Mouse (Mus musculus): ENCODE data around the gene Gucy2g. TPM values are rescaled to one million over a fixed set of nuclear protein-coding genes. Genes with fewer than 3 reads are reported as not detected.

The Gucy2g gene
- total RNA-seq, 2 experiments from 2014 or later = 3.3 to 3.5 TPM

DNA sequence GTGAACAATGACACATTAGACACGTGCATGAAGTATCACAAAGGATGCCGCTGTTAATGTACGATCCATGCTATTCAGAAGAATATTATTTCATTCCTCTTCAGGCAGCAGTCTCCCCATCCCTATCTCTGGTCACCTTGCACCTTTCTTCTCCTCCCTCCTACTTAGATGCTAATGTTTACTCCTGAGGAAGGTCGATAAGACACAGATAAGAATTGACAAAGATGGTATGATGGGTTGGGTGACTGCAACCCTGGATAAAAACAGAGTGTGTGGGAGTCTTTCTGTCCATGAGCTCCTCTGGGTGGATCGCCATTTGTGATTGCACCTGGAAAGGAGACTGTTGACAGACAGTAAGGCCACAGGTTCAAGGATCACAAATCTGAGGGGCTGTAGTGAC is 17.5 kb upstream of the Gucy2g start:
- TF ChIP-seq CTCF (IDR thresholded peaks at IDR 0.05) = no peak
- H3K27ac ChIP-seq = no peak overlapping the region
- DNase-seq (ENCODE audit: extremely low spot score in 1 of 2, low spot score in 2 of 2) = no peak
- intact Hi-C loops (cut with DNase I) = no loop called here
- no peak overlapping the region for H3K4me3 ChIP-seq

DNA sequence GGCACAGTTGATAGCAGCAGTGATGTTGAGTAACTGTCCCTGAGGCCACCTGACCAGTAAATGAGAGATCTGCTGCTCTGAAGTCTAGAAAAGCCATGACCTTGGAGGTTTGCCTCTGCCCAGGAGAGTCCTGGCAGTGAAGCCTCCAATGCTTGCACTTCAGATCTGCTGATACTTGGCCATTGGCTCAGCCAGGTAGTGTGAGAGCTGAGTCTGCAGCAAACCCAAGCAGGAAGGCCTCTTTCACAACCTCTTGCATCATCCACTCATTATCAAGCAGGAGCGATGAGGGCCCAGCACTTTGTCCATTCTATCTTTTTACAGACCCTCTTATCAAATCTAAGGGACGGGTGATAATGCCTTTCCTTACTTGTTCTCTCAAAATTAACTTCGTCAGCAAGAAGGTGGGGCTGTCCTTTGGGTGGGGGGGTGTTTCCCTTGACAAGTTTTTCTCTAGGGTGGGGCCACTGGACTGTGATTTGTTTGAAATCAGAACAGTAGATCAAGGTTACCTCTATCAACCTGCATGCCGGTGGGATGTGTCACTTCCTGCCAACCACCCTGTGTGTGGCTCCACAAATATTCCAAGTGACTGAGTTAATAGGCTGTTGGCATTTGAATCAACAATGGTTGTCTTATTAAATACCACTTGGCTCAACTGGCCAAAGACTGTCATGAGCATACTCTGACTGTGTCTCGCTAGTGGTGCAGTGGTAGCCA is 16.8 kb upstream of the Gucy2g start:
- no peak for DNase-seq (ENCODE audit: extremely low spot score in 1 of 2, low spot score in 2 of 2)

DNA sequence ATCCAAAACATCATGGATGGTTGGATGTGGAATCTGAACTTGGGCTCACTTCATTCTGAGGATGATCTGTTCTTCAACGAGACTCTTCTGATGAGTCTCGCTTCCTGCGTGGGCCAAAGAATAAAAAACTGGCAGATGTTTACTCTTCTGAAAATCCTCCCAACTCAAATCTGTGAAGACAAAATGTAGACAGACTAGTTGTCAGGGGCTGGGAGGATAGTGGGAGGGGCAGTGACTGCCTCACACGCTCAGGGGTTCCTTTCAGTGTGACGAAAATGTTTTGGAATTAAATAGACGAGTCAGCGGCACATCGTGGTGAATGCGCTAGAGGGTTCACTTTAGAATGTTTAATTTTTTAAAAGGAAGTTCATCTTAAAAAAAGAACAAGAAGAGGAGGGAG is 15.1 kb upstream of the Gucy2g start:
- intact Hi-C loops (cut with DNase I) = no loop called here
- no peak; the same call in 1 of the 2 replicates for TF ChIP-seq CTCF (IDR thresholded peaks at IDR 0.05)
- DNase-seq (ENCODE audit: extremely low spot score in 1 of 2, low spot score in 2 of 2) = peak; percentile 31 to 33
- no peak overlapping the region; the same call in 1 of the 2 replicates for H3K4me3 ChIP-seq
- H3K27ac ChIP-seq = no peak overlapping the region

More for the DNA sequence above, 16.8 kb upstream of the Gucy2g start:
- Histone ChIP-seq H3K27ac (no peak overlapping the region), H3K4me3 (no peak overlapping the region)
- intact Hi-C loops (cut with DNase I) = no loop called here
- TF ChIP-seq CTCF (IDR thresholded peaks at IDR 0.05) = no peak

DNA sequence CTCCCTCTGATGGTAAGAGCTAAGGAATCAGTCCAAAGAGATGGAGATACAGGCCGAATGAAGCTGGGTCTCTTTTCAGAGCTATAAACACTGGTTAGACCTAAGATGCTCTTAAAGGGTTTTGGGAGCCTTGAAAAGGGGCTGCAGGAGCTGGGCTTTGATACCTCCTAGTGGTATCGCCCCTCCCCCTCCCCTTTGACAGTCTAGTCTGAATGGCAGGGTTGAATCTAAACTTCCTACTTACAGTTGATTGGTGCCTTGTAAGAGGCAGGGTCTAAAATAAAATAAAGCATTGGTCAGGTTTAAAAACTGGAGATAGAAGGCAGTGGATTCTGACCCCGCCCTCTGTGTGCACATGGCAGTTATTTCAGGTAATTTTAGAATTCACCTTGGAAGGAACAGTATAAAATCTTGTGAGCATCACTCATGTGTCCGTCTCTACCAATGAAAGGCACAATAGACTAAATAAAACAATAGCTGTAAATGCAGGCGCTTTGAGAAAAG is 13.5 kb upstream of the Gucy2g start:
- DNase-seq (ENCODE audit: extremely low spot score in 1 of 2, low spot score in 2 of 2) = no peak
- Histone ChIP-seq H3K4me3 (peak overlapping the region; percentile 61), H3K27ac (peak overlapping the region; percentile 94; the same call in 1 of the 2 replicates)
- intact Hi-C loops (cut with DNase I) = loop anchor here (1.0 kb wide), 1 partner anchor 35 kb away; no protein-coding TSS in a partner anchor
- no peak for TF ChIP-seq CTCF (IDR thresholded peaks at IDR 0.05)

DNA sequence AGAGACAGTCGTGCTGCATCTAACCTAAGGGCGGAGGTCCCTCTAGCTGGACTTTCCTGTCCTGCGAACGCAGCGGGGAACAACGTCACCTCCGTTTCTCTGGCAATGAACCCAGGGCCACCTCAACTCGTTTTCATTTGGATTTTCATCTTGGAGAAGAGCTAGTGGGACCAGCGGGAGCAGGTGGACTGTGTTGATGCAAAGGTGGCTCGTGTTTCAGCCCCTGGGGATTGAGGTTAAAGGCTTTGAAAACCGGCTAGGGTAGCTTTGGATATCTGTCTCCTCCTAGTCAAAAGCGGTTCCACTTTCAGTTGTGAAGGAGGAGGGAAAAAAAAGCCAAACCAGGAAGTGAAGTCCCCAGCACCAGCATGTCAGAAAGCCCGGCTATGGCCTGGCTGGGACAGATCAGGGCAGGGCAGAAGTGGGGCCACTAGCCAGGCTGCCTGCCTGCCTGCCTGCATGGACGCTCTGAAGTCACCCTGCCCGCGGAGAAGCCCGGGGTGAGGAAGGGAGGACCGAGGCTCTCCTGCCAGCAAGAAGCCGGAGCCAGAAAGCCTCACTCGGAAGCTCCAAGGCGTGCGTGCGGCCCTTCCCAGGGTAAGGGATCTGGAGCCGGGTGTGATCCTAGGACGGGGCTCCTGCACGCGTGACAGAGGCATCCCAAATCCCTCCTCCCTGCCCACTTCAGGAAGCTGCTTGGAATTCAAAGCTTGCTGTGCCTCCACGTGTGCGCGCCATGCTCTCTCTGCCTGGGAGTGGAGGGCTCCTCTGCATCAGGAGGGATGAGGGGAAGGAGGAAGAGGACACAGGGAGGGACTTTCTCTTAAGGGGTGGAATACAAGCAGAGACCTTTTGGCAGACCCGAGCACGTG is 12.8 kb upstream of the Gucy2g start:
- peak; percentile 49 to 52 for DNase-seq (ENCODE audit: extremely low spot score in 1 of 2, low spot score in 2 of 2)
- peak overlapping the region; percentile 94 for H3K27ac ChIP-seq
- intact Hi-C loops (cut with DNase I) = loop anchor here (1.0 kb wide), 1 partner anchor 35 kb away; no protein-coding TSS in a partner anchor
- peak overlapping the region; percentile 61 for H3K4me3 ChIP-seq
- no peak for TF ChIP-seq CTCF (IDR thresholded peaks at IDR 0.05)

DNA sequence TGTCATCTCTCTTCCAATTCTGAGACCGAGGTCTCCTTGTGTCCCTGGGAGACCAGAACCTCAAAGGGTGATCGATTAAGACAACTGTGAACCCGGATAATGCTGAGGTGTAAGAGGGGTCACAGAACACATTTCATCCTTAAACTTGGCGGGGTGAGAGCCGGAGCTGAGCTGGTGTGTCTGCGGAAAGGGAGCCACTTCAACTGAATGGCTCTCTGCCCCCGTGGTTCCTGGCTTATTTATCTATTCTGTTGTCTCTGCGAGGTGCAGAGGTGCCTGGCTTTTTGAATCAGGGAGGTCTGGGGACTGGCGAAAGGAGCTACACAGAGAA is 12.2 kb upstream of the Gucy2g start:
- intact Hi-C loops (cut with DNase I) = no loop called here
- Histone ChIP-seq H3K4me3 (peak overlapping the region; percentile 61), H3K27ac (peak overlapping the region; percentile 94)
- TF ChIP-seq CTCF (IDR thresholded peaks at IDR 0.05) = no peak
- DNase-seq (ENCODE audit: extremely low spot score in 1 of 2, low spot score in 2 of 2) = no peak

DNA sequence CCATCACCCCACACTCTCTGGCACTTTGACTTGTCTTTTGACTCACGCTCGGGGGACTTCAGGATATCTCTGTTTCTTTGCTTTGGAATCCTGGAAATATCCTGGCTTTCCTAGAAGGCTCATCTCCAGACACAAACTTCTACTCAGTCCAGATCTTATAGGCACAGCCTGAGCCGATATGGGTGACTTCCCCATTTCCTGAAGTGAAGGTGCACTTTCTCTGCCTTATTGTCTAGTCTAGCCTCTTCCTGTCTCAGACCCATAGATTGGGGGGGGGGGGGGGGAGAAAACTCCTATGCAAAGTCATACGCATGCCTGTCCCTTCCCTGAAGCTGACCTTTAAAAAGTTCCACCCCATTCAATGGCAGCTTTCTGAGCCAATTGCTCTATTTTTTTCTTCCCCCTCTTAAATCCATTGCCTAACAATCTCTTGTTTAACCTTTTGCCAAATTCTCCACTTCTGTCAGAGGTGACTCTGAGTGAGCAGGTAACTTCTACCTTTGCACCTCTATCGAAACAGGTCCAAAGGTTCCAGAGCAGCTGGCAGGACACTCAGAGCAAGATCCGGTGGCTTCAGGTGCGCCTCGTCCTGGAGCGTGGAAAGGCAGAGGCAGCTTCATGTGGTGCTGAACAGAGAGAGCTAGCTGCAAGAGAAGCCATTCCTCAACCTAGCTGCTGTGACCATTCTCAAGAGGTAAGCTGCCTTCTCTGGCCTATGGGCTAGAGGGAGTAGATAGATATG is 10.5 kb upstream of the Gucy2g start, which contains the start of gene Acsl5:
Gene Acsl5, plus strand, starts transcription at position 556 of the 742 bp plus-strand sequence.
- no peak within 1 kb of the TSS for H3K4me3 ChIP-seq
- TF ChIP-seq CTCF (IDR thresholded peaks at IDR 0.05) = no peak
- no peak within 1 kb of the TSS for H3K27ac ChIP-seq
- DNase-seq (ENCODE audit: extremely low spot score in 1 of 2, low spot score in 2 of 2) = no peak
- intact Hi-C loops (cut with DNase I) = no loop called here

DNA sequence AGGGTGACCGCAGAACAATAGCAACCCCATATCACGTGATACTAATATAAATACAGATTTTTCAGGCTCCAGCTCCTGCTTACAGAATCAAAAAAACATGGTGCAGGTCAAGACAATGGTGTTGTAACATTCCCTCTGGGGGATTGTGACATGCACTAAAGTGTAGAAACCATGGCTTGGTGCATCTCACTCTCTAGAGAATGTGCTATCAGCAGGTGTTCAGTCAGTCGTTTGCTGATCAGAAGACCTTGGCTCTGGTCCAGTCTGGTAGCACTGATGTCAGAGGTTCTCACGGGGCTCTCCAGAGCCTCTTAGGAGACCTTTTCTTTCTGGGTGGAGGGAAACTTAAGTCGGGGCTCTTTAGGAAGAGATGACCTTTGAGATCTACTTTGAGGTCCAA is 9.4 kb upstream of the Gucy2g start:
- TF ChIP-seq CTCF (IDR thresholded peaks at IDR 0.05) = no peak
- no peak for DNase-seq (ENCODE audit: extremely low spot score in 1 of 2, low spot score in 2 of 2)
- intact Hi-C loops (cut with DNase I) = no loop called here
- no peak overlapping the region for H3K4me3 ChIP-seq
- no peak overlapping the region for H3K27ac ChIP-seq

DNA sequence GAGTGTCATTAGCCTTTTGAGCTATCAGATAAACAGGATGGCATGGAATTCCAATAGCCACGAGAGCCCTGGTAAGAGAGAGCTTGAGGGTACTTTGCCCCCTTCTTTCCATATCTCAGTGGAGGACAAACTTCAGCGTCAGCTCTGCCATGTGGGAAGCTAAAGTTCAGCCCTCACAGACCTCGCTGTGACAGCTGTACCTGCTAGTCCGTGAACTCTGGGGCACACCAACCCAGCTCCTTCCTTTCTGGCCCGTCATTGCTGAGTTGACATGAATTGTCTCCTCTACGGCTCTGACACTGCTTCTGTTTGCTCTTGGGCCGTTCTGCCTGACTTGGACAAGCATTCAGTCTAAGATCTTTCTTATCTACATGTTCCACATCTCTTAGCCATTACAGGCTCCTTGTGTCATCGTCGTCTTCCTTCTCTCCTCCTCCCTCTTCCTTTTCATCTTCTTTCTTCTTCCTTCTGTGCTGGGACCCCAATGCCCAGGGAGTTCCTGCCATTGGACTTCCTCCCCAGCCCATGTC is 7.0 kb upstream of the Gucy2g start:
- intact Hi-C loops (cut with DNase I) = no loop called here
- Histone ChIP-seq H3K4me3 (no peak overlapping the region), H3K27ac (no peak overlapping the region)
- TF ChIP-seq CTCF (IDR thresholded peaks at IDR 0.05) = no peak
- DNase-seq (ENCODE audit: extremely low spot score in 1 of 2, low spot score in 2 of 2) = no peak

DNA sequence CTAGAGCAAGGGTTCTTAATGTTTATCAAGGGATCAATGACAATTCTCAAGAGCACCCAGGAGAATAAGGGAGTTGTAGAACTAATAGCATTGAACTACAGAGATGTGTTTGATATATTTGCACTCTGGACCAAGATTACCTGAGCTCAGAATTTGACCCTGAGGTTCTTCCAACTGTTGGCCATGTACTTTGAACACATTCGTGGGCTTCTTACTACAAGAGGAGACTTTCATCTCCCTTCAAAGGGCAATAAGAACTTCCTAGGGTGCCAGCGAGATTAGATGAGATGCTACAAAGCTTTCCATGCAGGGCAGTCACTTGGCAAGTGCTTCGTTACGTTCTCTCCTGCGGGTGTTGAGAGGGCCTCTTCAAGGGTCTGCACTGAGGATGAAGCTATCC is 6.5 kb upstream of the Gucy2g start:
- no peak for DNase-seq (ENCODE audit: extremely low spot score in 1 of 2, low spot score in 2 of 2)
- H3K4me3 ChIP-seq = no peak overlapping the region
- TF ChIP-seq CTCF (IDR thresholded peaks at IDR 0.05) = no peak
- H3K27ac ChIP-seq = no peak overlapping the region
- intact Hi-C loops (cut with DNase I) = no loop called here

DNA sequence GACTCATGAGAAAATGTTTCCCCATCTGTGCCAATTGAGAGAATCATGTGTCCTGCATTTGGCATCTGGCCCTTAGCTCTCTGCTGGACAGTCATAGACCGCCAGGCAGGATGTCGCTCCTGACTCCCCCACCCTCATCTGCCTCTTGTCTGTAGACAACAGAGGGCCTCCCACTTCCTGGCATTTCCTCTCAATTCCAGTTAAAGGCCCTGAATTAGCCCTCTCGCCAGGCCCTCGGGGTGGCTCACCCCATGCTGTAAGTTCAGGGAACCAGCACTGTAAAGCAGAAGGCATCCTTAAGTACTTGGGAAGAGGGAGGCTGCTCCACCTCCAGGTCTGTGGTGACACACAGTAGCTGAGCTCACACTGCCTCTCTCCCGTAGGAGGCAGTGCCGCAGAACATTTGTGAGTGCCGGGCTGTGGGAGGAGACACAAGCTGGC is 3.8 kb upstream of the Gucy2g start:
- intact Hi-C loops (cut with DNase I) = no loop called here

More for the DNA sequence above, 3.8 kb upstream of the Gucy2g start:
- peak; percentile 43 to 61 for DNase-seq (ENCODE audit: extremely low spot score in 1 of 2, low spot score in 2 of 2)
- TF ChIP-seq CTCF (IDR thresholded peaks at IDR 0.05) = peak; percentile 29
- H3K4me3 ChIP-seq = no peak overlapping the region
- peak overlapping the region; percentile 76 for H3K27ac ChIP-seq
